Mouse (Mus musculus): Measurements from ENCODE around the gene Spta1. TPM values are rescaled to one million over a fixed set of nuclear protein-coding genes. Genes with fewer than 3 reads are reported as not detected.

Gene Spta1
- polyA plus RNA-seq, 1 experiment from 2014 or later = 3.5 TPM

Other genes starting within 250 kb of the Spta1 start
- 0.65 TPM in 1 of 2 replicates, not detected in the other for gene Mndal, start 230.3 kb upstream of the Spta1 start, polyA plus RNA-seq (2014; fragmentation: Nextera tagmentation; extraction: Ambion mirVana)
- 0.09 TPM in 1 of 2 replicates, not detected in the other for gene Ifi203, start 230.1 kb upstream of the Spta1 start, polyA plus RNA-seq (2014; fragmentation: Nextera tagmentation; extraction: Ambion mirVana)
- not detected in 2 replicates for gene Ifi202b, start 190.0 kb upstream of the Spta1 start, polyA plus RNA-seq (2014; fragmentation: Nextera tagmentation; extraction: Ambion mirVana)
- not detected in 2 replicates for gene Ifi205, start 141.0 kb upstream of the Spta1 start, polyA plus RNA-seq (2014; fragmentation: Nextera tagmentation; extraction: Ambion mirVana)
- gene Olfr433, start 132.1 kb upstream of the Spta1 start, polyA plus RNA-seq (2014; fragmentation: Nextera tagmentation; extraction: Ambion mirVana) = not detected in 2 replicates
- gene Olfr432, start 123.6 kb upstream of the Spta1 start, polyA plus RNA-seq (2014; fragmentation: Nextera tagmentation; extraction: Ambion mirVana) = not detected in 2 replicates
- gene Olfr430, start 106.2 kb upstream of the Spta1 start, polyA plus RNA-seq (2014; fragmentation: Nextera tagmentation; extraction: Ambion mirVana) = not detected in 2 replicates
- gene Olfr429, start 88.4 kb upstream of the Spta1 start, polyA plus RNA-seq (2014; fragmentation: Nextera tagmentation; extraction: Ambion mirVana) = not detected in 2 replicates
- not detected in 2 replicates for gene Olfr427, start 75.9 kb upstream of the Spta1 start, polyA plus RNA-seq (2014; fragmentation: Nextera tagmentation; extraction: Ambion mirVana)
- 0.36 and 0.57 TPM in 2 replicates for gene Olfr231, start 51.6 kb upstream of the Spta1 start, polyA plus RNA-seq (2014; fragmentation: Nextera tagmentation; extraction: Ambion mirVana)
- not detected in 2 replicates for gene Olfr424, start 41.3 kb upstream of the Spta1 start, polyA plus RNA-seq (2014; fragmentation: Nextera tagmentation; extraction: Ambion mirVana)
- not detected in 2 replicates for gene Olfr420, start 17.1 kb upstream of the Spta1 start, polyA plus RNA-seq (2014; fragmentation: Nextera tagmentation; extraction: Ambion mirVana)
- gene Olfr419, start 79.3 kb downstream of the Spta1 start, polyA plus RNA-seq (2014; fragmentation: Nextera tagmentation; extraction: Ambion mirVana) = not detected in 2 replicates
- gene Mptx1, start 157.7 kb downstream of the Spta1 start, polyA plus RNA-seq (2014; fragmentation: Nextera tagmentation; extraction: Ambion mirVana) = not detected in 2 replicates
- not detected in 2 replicates for gene Olfr417, start 192.3 kb downstream of the Spta1 start, polyA plus RNA-seq (2014; fragmentation: Nextera tagmentation; extraction: Ambion mirVana)
- gene Olfr248, start 218.3 kb downstream of the Spta1 start, polyA plus RNA-seq (2014; fragmentation: Nextera tagmentation; extraction: Ambion mirVana) = not detected in 2 replicates